Mouse (Mus musculus): Measurements from ENCODE around the gene Mtx3.

- TF ChIP-seq POLR2A (IDR thresholded peaks at IDR 0.05; ENCODE audit: low read depth, low read length), result no peak
- TF ChIP-seq CTCF (IDR thresholded peaks at IDR 0.05; ENCODE audit: borderline replicate concordance, insufficient read depth, low read length), result no peak
These were observed 45.1 kb upstream of the Mtx3 start for GRCm38 (mm10) chr13:92799306-92799925.

All from embryonic fibroblast, embryonic 13.5 days (primary cell).